In the genomic region with DNA sequence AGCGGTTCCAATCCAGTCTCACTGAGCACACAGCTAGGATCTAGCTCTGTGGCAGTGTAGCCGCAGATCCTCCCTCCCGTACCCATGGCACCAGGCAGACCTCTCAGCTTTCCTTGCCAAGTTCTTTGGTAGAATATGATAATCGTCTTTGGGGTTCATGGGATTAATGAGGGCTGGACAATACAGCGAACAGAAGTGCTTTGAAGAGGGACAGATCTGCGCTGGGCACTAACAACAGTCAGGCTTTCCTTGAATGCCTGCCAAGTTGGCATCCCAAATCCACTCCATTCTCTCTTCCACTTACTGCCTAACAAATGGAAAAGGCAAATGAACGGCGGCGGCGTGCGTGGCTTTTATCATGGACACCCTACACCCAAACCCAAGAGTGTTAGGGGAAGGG, we compare ENCODE assay signal across 9 mouse cellular contexts. TPM values are rescaled to one million over a fixed set of nuclear protein-coding genes. Genes with fewer than 3 reads are reported as not detected.
A peak's percentile ranks its signal among the peaks of the same experiment; 100 is the strongest.
DNase-seq lines count a peak whose midpoint lies in the region; ATAC-seq and TF ChIP-seq lines count a peak whose summit lies in the region.
"Had no signal": no experiment of that assay in that cellular context is flagged by ENCODE, and none has a peak within 500 bp of the region (broad histone marks: within the 10 kb centered on the region; RNA-seq: fewer than 3 reads in every experiment).

No protein-coding gene starts in this region.

- no peak for ATAC-seq in megakaryocyte, adult 5-6 weeks (ENCODE audit: poor library complexity, severe bottlenecking)

- peak; percentile 66 for DNase-seq in layer of hippocampus, adult 11-12 months (ENCODE audit: low spot score)
- DNase-seq in layer of hippocampus, adult 9-10 months (ENCODE audit: low spot score): no peak
- DNase-seq in cerebellum, adult 9-10 months: peak; percentile 74
- peak; percentile 47 to 58 for DNase-seq in layer of hippocampus, adult 2 months (ENCODE audit: low spot score in 2 of 2)
- peak; percentile 70 for DNase-seq in retina, postnatal 7 days (ENCODE audit: low read depth, low spot score)
- DNase-seq in spleen, adult 12 weeks (ENCODE audit: low spot score): no peak
- no peak for DNase-seq in embryo, embryonic 11 days

- H3K4me3 ChIP-seq in layer of hippocampus, adult 2 months: peak overlapping the region; percentile 20; the same call in 1 of the 2 replicates
- H3K4me3 ChIP-seq: embryonic facial prominence, embryonic 13.5 days had no signal

- TF ChIP-seq CTCF in layer of hippocampus, adult 2 months (conservative IDR thresholded peaks at IDR 0.05): no peak

- peak overlapping the region; percentile 84 for H3K27ac ChIP-seq in layer of hippocampus, adult 2 months
- H3K27ac ChIP-seq: embryonic facial prominence, embryonic 13.5 days had no signal

RNA-seq across cellular contexts. Expression of gene Arl11, which starts 21.0 kb away (rescaled TPM):
- under 1 TPM; 0.32 to 0.41 TPM for total RNA-seq in layer of hippocampus, adult 2 months (2021)
- total RNA-seq in megakaryocyte, adult 5-6 weeks (2015): 55.5 and 62.1 TPM in 2 replicates
- 24.3 and 30.7 TPM in 2 replicates for total RNA-seq in megakaryocyte, adult 5-6 weeks (2017)

RNA-seq across cellular contexts. Expression of gene Ebpl, which starts 29.6 kb away (rescaled TPM):
- total RNA-seq in layer of hippocampus, adult 2 months (2021): 1 to 10 TPM; 6.3 to 7.2 TPM
- total RNA-seq in megakaryocyte, adult 5-6 weeks (2015): 2.1 and 2.2 TPM in 2 replicates
- 0.98 and 1.2 TPM in 2 replicates for total RNA-seq in megakaryocyte, adult 5-6 weeks (2017)

Comparison
In these comparisons a context has a peak if more than half of its experiments do, and no peak if none do; other contexts are left out.
1. DNase-seq: peak in layer of hippocampus, adult 11-12 months (single experiment), cerebellum, adult 9-10 months (single experiment), layer of hippocampus, adult 2 months (2 of 2) and retina, postnatal 7 days (single experiment); none in layer of hippocampus, adult 9-10 months (single experiment), spleen, adult 12 weeks (single experiment) and embryo, embryonic 11 days (single experiment).
2. RNA of gene Arl11, which starts 21.0 kb away (total RNA-seq): 24.3 to 62.1 TPM in megakaryocyte, adult 5-6 weeks; 0.32 to 0.41 TPM in layer of hippocampus, adult 2 months; every median in the first group is over 10 times any median in the second.